Mouse (Mus musculus) CD4-positive, CD25-positive, alpha-beta regulatory T cell, adult 2 months (primary cell): ENCODE data around the gene Tbc1d1.

ENCODE experiments used
- DNase-seq: peaks from one replicate; pipeline ENCODE4 v3.0.0-alpha.2; 2012; ENCODE audit warnings: low read depth, low spot score

Tbc1d1 gene

DNA sequence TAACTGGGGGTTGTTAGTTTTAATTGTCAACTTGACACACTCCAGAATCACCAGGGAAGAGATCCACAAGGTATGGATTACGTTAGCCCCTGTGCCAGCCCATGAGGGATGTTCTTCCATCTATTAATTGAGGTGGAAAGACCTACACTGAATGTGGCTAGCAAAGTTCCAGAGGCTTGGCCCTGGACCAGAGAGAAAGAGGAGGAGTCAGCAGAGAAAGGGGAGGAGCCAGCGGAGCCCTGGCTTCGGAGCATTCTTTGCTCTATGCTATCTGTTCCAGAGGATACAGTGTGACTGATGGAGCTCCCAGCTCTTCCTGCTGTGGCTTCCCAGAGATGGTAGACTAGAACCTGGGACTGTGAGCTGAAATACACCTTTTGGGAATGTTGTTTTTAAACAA, 50.3 kb downstream of the Tbc1d1 start:
- DNase-seq: no peak

- DNase-seq: no peak
Measured at GRCm38 (mm10) chr5:64206875-64207274, 50.8 kb downstream of the Tbc1d1 start.

GRCm38 (mm10) chr5:64207800-64208199, 51.7 kb downstream of the Tbc1d1 start:
- no peak for DNase-seq

- DNase-seq: no peak
Measured at GRCm38 (mm10) chr5:64210817-64211216, 54.7 kb downstream of the Tbc1d1 start.

GRCm38 (mm10) chr5:64211284-64211683, 55.2 kb downstream of the Tbc1d1 start:
- DNase-seq: no peak

DNA sequence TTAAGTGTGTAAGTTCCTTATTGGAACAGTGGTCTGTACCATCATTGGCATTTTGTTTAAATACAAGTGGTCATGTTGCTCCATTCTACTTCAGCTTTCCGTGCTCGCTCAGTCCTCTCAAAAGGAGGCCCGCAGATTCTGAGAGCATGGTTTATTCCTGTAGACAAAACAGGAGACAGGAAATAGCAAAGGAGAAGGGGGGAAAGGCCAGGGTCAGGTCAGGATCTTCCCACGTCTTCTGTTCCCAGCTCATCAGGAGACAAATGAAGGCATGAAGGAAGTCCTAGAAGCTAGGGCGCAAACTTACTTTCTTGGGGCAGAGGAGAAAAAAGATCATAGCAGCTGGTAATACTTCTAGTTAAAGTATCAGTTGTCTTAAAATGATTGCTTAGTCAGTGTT, 56.1 kb downstream of the Tbc1d1 start:
- DNase-seq: no peak

DNA sequence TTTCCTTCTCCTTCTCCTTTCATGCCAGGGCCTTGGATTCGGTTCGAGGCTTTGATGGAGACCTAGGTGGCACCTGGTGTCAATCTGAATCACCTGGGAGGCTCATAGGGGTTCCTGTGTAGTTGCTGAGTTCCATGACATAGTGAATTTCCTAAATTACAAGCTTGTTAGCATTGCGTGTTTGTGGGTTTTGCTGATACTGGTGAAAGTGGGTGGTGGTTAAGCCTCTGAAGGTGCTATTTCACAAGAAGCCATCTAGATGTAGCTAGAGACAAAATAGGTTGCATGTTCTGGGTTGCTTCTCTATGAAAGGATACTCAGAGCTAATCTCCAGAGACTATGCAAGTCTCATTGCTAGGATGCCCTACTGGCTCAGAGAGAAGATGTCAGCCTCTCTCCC, 56.5 kb downstream of the Tbc1d1 start:
- no peak for DNase-seq

- no peak for DNase-seq
Measured at GRCm38 (mm10) chr5:64215806-64216205, 59.7 kb downstream of the Tbc1d1 start.

DNA sequence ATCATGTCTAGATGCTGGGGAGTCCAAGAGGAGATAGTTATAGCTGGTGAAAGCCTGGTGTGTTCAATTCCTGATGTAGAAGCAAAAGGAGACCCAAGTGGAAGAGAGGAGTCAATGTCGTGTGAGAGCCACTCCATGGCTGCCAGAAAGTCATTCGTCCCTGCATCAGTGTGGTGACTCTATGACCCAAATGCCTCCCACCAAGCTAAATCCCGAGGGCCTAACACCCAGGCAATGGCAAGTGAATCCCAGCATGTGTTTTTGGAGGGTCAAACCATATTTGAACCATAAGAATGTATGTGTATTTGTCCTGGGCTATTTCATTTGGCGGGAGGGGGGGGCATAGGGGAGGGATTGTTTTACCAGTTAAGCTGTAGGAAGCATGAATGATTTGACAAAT, 60.2 kb downstream of the Tbc1d1 start:
- no peak for DNase-seq

- DNase-seq: no peak
Measured at GRCm38 (mm10) chr5:64217256-64217655, 61.2 kb downstream of the Tbc1d1 start.

- DNase-seq: no peak
Measured at GRCm38 (mm10) chr5:64217816-64218602, 61.9 kb downstream of the Tbc1d1 start.

- no peak for DNase-seq
Measured at GRCm38 (mm10) chr5:64218603-64218999, 62.5 kb downstream of the Tbc1d1 start.

DNA sequence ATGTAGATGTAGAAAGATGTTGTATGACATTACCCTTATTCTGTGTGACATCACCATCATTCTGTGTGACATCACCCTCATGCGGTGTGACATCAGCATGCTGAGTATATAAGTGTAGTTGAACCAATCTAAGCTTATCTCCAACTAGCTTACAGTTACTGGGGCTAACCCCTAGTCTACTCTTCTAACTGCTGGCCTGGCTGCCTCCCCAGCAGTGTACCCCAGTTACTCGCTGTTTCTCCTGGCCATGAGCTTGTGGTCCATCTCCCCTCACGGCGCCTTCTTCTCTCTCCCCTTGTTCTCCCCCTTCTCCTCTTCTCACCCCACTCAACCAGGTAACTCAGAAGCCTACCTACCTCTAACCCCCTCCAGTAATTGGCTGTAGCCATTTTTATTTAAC, 64.7 kb downstream of the Tbc1d1 start:
- DNase-seq: no peak

GRCm38 (mm10) chr5:64224735-64225425, 68.8 kb downstream of the Tbc1d1 start:
- DNase-seq: no peak

DNA sequence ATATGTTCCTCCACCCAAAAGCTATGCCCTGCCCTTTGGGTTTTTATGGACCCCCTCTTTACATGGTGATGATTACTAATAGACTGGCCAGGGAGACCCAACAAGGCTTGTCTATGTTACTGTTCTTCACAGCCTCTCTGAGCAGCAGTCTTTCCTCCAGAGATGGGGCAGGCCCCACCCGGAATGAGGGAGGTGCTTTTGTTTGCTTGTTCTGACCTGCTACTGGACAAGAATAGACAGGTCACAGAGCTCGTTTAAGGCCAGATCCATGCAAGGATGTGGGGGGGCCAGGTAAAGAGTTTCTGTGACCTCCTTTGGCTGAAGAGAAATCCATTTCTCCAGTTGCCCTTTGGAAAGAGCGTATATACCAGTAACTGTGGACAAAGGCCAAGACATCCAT, 72.1 kb downstream of the Tbc1d1 start:
- no peak for DNase-seq

DNA sequence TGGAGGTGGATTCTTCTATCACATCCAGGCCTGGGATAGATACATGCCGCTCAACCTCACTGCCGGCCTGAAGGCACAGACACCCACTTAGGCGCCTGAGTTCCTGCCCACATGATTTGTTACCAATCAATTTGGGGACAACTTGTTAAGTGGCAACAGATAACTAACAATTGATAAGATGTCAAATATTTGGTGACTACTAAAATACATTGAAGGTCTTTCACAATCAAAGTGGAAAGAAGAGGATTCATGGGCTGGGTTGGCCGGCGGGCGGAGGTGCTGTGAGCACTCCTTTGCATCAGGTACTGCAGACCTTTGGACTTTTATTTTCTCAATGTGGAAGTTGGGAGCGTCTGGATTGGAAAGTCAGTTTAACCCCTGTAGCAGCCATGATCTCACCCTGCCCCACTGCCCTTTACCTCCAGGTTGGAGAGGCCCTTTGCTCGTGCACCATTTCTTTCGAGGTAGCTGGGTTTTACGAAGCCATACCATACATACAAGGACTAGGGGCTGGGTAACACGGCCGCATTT, 73.3 kb downstream of the Tbc1d1 start:
- peak; percentile 15 for DNase-seq

GRCm38 (mm10) chr5:64230061-64230466, 74.0 kb downstream of the Tbc1d1 start:
- DNase-seq: peak; percentile 92

GRCm38 (mm10) chr5:64230507-64231041, 74.5 kb downstream of the Tbc1d1 start:
- DNase-seq: peak; percentile 44

DNA sequence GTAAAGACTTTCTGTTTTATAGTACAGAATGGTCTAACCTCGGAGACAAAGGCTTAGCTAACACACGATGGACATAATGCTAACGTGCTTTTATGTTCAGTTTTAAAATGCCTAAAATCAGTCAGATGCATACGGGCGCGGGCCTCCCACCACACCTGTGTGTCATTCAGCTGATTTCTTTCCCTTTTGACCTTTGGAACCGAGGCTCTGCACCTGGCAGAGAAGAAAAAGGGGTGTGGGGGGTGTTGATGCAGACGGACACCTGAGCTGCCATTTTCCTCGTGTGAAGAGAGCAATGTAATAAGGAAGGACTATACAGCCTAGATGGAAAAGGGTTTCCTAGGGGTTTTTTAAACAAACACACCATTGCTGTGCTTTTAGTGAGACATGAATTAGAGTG, 76.8 kb downstream of the Tbc1d1 start:
- no peak for DNase-seq

- DNase-seq: no peak
Measured at GRCm38 (mm10) chr5:64234269-64234985, 78.3 kb downstream of the Tbc1d1 start.

- DNase-seq: no peak
Measured at GRCm38 (mm10) chr5:64235250-64235649, 79.1 kb downstream of the Tbc1d1 start.

DNA sequence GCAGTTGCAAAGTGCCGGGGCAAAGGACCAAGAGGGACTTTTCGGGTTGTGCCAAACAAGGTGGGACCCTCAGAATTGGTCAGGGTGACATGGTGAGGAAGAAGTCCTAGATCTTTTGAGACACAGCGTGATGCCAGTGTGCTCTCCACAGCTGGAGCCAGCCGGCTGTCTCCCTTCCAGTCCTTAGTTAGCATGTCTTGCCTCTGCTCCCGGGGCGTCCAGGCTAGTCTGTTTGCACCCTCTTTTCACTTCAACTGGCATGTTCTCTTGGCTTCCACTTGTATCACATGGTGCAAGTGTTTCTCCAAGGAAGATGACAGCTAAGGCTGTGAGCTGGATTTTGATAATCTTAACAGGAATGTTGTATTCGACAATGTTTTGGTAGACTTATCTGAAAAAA, 80.5 kb downstream of the Tbc1d1 start:
- DNase-seq: no peak
